In the genomic region with DNA sequence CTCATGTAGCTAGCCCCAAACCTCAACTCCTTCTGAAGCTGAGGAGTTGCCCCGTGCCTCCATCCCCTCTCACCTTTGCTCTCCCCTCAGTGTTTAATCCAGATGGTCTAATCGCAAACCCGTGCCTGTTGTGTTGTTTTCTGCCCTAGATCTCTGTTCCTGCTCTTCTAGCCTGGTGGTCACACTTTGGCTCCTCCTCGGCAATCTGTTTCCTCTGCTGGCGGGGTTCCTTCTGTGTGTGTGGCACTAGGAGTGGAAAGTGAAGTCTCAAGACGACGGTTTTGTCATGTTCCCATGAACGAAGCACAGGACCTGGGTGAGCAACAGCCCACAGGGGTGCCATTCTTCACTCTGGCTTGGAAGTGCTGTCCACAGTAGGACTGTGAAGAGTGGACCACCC, we compare ENCODE assay signal across 11 mouse cellular contexts.
DNase-seq lines count a peak whose midpoint lies in the region; ATAC-seq and TF ChIP-seq lines count a peak whose summit lies in the region.
"Had no signal": no experiment of that assay in that cellular context is flagged by ENCODE, and none has a peak within 500 bp of the region (broad histone marks: within the 10 kb centered on the region; RNA-seq: fewer than 3 reads in every experiment).

No protein-coding gene starts in this region.

- peaks cover 17% of the 10 kb centered on the region for H3K4me1 ChIP-seq in heart, embryonic 15.5 days (replicated peaks)
- H3K4me1 ChIP-seq in heart, adult 2 months (ENCODE audit: control insufficient read depth, insufficient read depth, low read length) = no peaks in the 10 kb centered on the region; the same call in 1 of the 2 replicates
- peaks cover 19% of the 10 kb centered on the region for H3K4me1 ChIP-seq in limb, embryonic 11.5 days (ENCODE audit: control insufficient read depth, insufficient read depth, low read length)
- H3K4me1 ChIP-seq: forebrain, embryonic 12.5 days had no signal

- no peaks in the 10 kb centered on the region for H3K79me2 ChIP-seq in heart, adult 2 months (replicated peaks; ENCODE audit: control insufficient read depth, insufficient read depth, low read length)

- H3K36me3 ChIP-seq in heart, embryonic 15.5 days = no peaks in the 10 kb centered on the region
- no peaks in the 10 kb centered on the region for H3K36me3 ChIP-seq in heart, adult 2 months (ENCODE audit: control insufficient read depth, insufficient read depth, low read length)
- no peaks in the 10 kb centered on the region for H3K36me3 ChIP-seq in limb, embryonic 11.5 days (ENCODE audit: control insufficient read depth, insufficient read depth, low read length)
- H3K36me3 ChIP-seq: embryonic facial prominence, embryonic 15.5 days had no signal

- TF ChIP-seq CTCF in heart, adult 2 months (IDR thresholded peaks at IDR 0.05) = no peak

- H3K4me2 ChIP-seq in heart, embryonic 15.5 days = peak overlapping the region; percentile 37; the same call in 1 of the 2 replicates
- no peak overlapping the region; the same call in 1 of the 2 replicates for H3K4me2 ChIP-seq in limb, embryonic 11.5 days (ENCODE audit: low read depth, severe bottlenecking)
- H3K4me2 ChIP-seq: embryonic facial prominence, embryonic 15.5 days; forebrain, embryonic 12.5 days; heart, embryonic 11.5 days had no signal

- no peak for TF ChIP-seq EP300 in heart, adult 2 months (IDR thresholded peaks at IDR 0.05; ENCODE audit: insufficient read depth, low read depth, low read length)

- DNase-seq in heart, adult 2 months = no peak
- DNase-seq in R1 (ENCODE audit: low read depth, low spot score) = peak; percentile 11
- peak; percentile 22 for DNase-seq in cerebellum, adult 9-10 months
- DNase-seq in limb, embryonic 11.5 days (ENCODE audit: low spot score) = no peak
- no peak for DNase-seq in embryo, embryonic 11 days
- no peak for DNase-seq in urinary bladder, postnatal 25 days (ENCODE audit: low spot score)

- ATAC-seq in heart, embryonic 15.5 days (replicated peaks; ENCODE audit: insufficient number of reproducible peaks, insufficient read depth, low FRiP score, low read depth) = no peak
- peak; percentile 29; the same call in 1 of the 2 replicates for ATAC-seq in limb, embryonic 11.5 days (ENCODE audit: insufficient number of reproducible peaks, low FRiP score, low TSS enrichment, low read depth)
- no peak for ATAC-seq in frontal cortex, adult (ENCODE audit: low TSS enrichment)

- no peak for TF ChIP-seq POLR2A in heart, adult 2 months (IDR thresholded peaks at IDR 0.05; ENCODE audit: insufficient read depth, low read depth, low read length)

- H3K4me3 ChIP-seq in heart, embryonic 15.5 days = no peak overlapping the region
- no peak overlapping the region for H3K4me3 ChIP-seq in heart, adult 2 months
- H3K4me3 ChIP-seq in limb, embryonic 11.5 days (ENCODE audit: low read depth, low read length) = no peak overlapping the region
- H3K4me3 ChIP-seq: embryonic facial prominence, embryonic 15.5 days; forebrain, embryonic 12.5 days had no signal

- WGBS in heart, embryonic 15.5 days = 60% methylated on average over 8 of the region's 8 CpGs
- 70% methylated on average over 8 of the region's 8 CpGs for WGBS in heart, adult 2 months
- WGBS in limb, embryonic 11.5 days = 45% methylated on average over 8 of the region's 8 CpGs

- H3K9ac ChIP-seq in heart, embryonic 15.5 days = no peak overlapping the region
- H3K9ac ChIP-seq in heart, adult 2 months (ENCODE audit: low read depth, low read length) = no peak overlapping the region
- H3K9ac ChIP-seq in limb, embryonic 11.5 days (ENCODE audit: low read length) = no peak overlapping the region
- H3K9ac ChIP-seq: embryonic facial prominence, embryonic 15.5 days; forebrain, embryonic 12.5 days had no signal

- no peaks in the 10 kb centered on the region for H3K9me3 ChIP-seq in heart, embryonic 15.5 days (replicated peaks)
- no peaks in the 10 kb centered on the region for H3K9me3 ChIP-seq in limb, embryonic 11.5 days (ENCODE audit: control insufficient read depth, low read length)
- H3K9me3 ChIP-seq: embryonic facial prominence, embryonic 15.5 days; forebrain, embryonic 12.5 days had no signal

- no peaks in the 10 kb centered on the region for H3K27me3 ChIP-seq in heart, embryonic 15.5 days
- no peaks in the 10 kb centered on the region for H3K27me3 ChIP-seq in heart, adult 2 months (ENCODE audit: control insufficient read depth, insufficient read depth, low read length)
- H3K27me3 ChIP-seq in limb, embryonic 11.5 days (ENCODE audit: control insufficient read depth, insufficient read depth, low read length) = no peaks in the 10 kb centered on the region
- H3K27me3 ChIP-seq: embryonic facial prominence, embryonic 15.5 days; forebrain, embryonic 12.5 days had no signal

- intact Hi-C loops in heart, adult 2 months (cut with DNase I) = no loop called here

- 0 out of 2 replicates have a peak overlapping the region, but pooled peaks have one; percentile 13 for H3K27ac ChIP-seq in heart, embryonic 15.5 days
- H3K27ac ChIP-seq in heart, adult 2 months = no peak overlapping the region
- H3K27ac ChIP-seq in limb, embryonic 11.5 days (replicated peaks; ENCODE audit: low read depth, low read length) = no peak overlapping the region
- H3K27ac ChIP-seq: embryonic facial prominence, embryonic 15.5 days; forebrain, embryonic 12.5 days had no signal

Comparison
In these comparisons a context has a peak if more than half of its experiments do, and no peak if none do; other contexts are left out.
1. DNase-seq: peak in R1 (single experiment) and cerebellum, adult 9-10 months (single experiment); none in heart, adult 2 months (0 of 2), limb, embryonic 11.5 days (single experiment), embryo, embryonic 11 days (single experiment) and urinary bladder, postnatal 25 days (single experiment).